Mouse (Mus musculus) heart, adult 2 months (tissue): ENCODE data around the gene Cuta.

Experiments
- CTCF ChIP-seq: fragments of 200-600 bp; IDR thresholded peaks from 2 replicates; pipeline ENCODE4 v1.8.1; 2022; ENCODE audit warnings: antibody characterized with exemption, mild to moderate bottlenecking, moderate library complexity
- EP300 ChIP-seq: fragments of 200-500 bp; IDR thresholded peaks from 2 replicates; pipeline ENCODE4 v1.6.1; 2011; ENCODE audit warnings: low read depth, low read length, control low read depth; ENCODE audit not compliant: insufficient read depth
- POLR2A ChIP-seq: fragments of 200-500 bp; IDR thresholded peaks from 2 replicates; pipeline ENCODE4 v1.6.1; 2011; ENCODE audit warnings: mild to moderate bottlenecking, low read depth, low read length, control low read depth; ENCODE audit not compliant: insufficient read depth

DNA sequence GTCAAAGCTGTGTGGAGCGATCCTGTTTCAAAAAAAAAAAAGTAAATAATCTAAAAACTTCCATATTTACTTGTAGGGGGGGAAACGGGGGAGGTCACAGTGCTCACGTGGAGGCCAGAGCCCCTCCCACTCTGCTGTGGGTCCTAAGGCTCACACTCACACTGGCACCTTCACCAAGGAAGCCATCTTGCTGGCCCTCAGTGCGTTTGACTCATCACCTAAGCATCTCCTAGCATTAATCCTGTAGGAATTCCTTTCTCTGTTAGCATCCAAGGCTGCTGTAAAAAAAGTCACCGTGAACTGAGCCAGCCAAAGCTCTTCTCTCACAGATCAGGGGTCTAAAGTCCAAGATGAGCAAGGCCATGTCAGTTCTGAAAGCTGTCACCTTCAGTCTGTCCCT, 16.9 kb upstream of the Cuta start:
- TF ChIP-seq CTCF, result no peak
- no peak for TF ChIP-seq POLR2A
- no peak for TF ChIP-seq EP300
